Mouse (Mus musculus): ENCODE measurements around the gene Gm17657. TPM values are rescaled to one million over a fixed set of nuclear protein-coding genes. Genes with fewer than 3 reads are reported as not detected.

Gm17657 gene
- polyA plus RNA-seq, 1 experiment, result not detected

GRCm38 (mm10) chr17:29491591-29492268, 57.7 kb downstream of the Gm17657 start:
- H3K27me3 ChIP-seq (ENCODE audit: control insufficient read depth, insufficient read depth, low read length), result no peaks in the 10 kb centered on the region
- H3K4me3 ChIP-seq (ENCODE audit: low read depth, low read length), result peak overlapping the region; percentile 92
- H3K4me1 ChIP-seq (ENCODE audit: control insufficient read depth, insufficient read depth, insufficient read length, low read length), result peaks cover 16% of the 10 kb centered on the region; the same call in 1 of the 2 replicates
- under 1% methylated on average over 48 of the region's 48 CpGs for WGBS
- peak overlapping the region; percentile 93 for H3K27ac ChIP-seq (ENCODE audit: insufficient read depth, low read depth, low read length)
- TF ChIP-seq POLR2A (IDR thresholded peaks at IDR 0.05; ENCODE audit: low read depth, low read length) (no peak), CTCF (IDR thresholded peaks at IDR 0.05; ENCODE audit: extremely low read depth, insufficient read length, insufficient replicate concordance, low read depth, low read length) (no peak)
- peaks cover 32% of the 10 kb centered on the region for H3K36me3 ChIP-seq (ENCODE audit: control insufficient read depth, insufficient read depth, low read length)

GRCm38 (mm10) chr17:29490713-29491581, 58.5 kb downstream of the Gm17657 start, which contains the start of gene Pim1:
Gene Pim1, plus strand, starts transcription at chr17:29490753.
- peak within 1 kb of the TSS; percentile 92 for H3K4me3 ChIP-seq (ENCODE audit: low read depth, low read length)
- under 1% methylated on average over 94 of the region's 99 CpGs for WGBS

GRCm38 (mm10) chr17:29489971-29490712, 59.3 kb downstream of the Gm17657 start:
- WGBS, result under 1% methylated on average over 60 of the region's 68 CpGs
- H3K27me3 ChIP-seq (ENCODE audit: control insufficient read depth, insufficient read depth, low read length), result no peaks in the 10 kb centered on the region
- H3K27ac ChIP-seq (ENCODE audit: insufficient read depth, low read depth, low read length), result peak overlapping the region; percentile 94
- peak; percentile 90 for TF ChIP-seq POLR2A (IDR thresholded peaks at IDR 0.05; ENCODE audit: low read depth, low read length)
- no peak for TF ChIP-seq CTCF (IDR thresholded peaks at IDR 0.05; ENCODE audit: extremely low read depth, insufficient read length, insufficient replicate concordance, low read depth, low read length)
- H3K4me3 ChIP-seq (ENCODE audit: low read depth, low read length), result peak overlapping the region; percentile 81
- H3K36me3 ChIP-seq (ENCODE audit: control insufficient read depth, insufficient read depth, low read length), result peaks cover 29% of the 10 kb centered on the region
- H3K4me1 ChIP-seq (ENCODE audit: control insufficient read depth, insufficient read depth, insufficient read length, low read length), result peaks cover 19% of the 10 kb centered on the region; the same call in 1 of the 2 replicates

More at GRCm38 (mm10) chr17:29490713-29491581, 58.5 kb downstream of the Gm17657 start, which contains the start of gene Pim1:
- H3K4me1 ChIP-seq (ENCODE audit: control insufficient read depth, insufficient read depth, insufficient read length, low read length), result peaks cover 17% of the 10 kb centered on the region; the same call in 1 of the 2 replicates
- peak within 1 kb of the TSS; percentile 94 for H3K27ac ChIP-seq (ENCODE audit: insufficient read depth, low read depth, low read length)
- peaks cover 29% of the 10 kb centered on the region for H3K36me3 ChIP-seq (ENCODE audit: control insufficient read depth, insufficient read depth, low read length)
- no peaks in the 10 kb centered on the region for H3K27me3 ChIP-seq (ENCODE audit: control insufficient read depth, insufficient read depth, low read length)
- TF ChIP-seq CTCF (IDR thresholded peaks at IDR 0.05; ENCODE audit: extremely low read depth, insufficient read length, insufficient replicate concordance, low read depth, low read length) (no peak), POLR2A (IDR thresholded peaks at IDR 0.05; ENCODE audit: low read depth, low read length) (peak; percentile 99)

- 7% methylated on average over 30 of the region's 30 CpGs for WGBS
- H3K4me3 ChIP-seq (ENCODE audit: low read depth, low read length), result peak overlapping the region; percentile 81
- no peaks in the 10 kb centered on the region for H3K27me3 ChIP-seq (ENCODE audit: control insufficient read depth, insufficient read depth, low read length)
- no peak for TF ChIP-seq POLR2A (IDR thresholded peaks at IDR 0.05; ENCODE audit: low read depth, low read length)
- no peak for TF ChIP-seq CTCF (IDR thresholded peaks at IDR 0.05; ENCODE audit: extremely low read depth, insufficient read length, insufficient replicate concordance, low read depth, low read length)
- H3K4me1 ChIP-seq (ENCODE audit: control insufficient read depth, insufficient read depth, insufficient read length, low read length), result peaks cover 17% of the 10 kb centered on the region; the same call in 1 of the 2 replicates
- H3K36me3 ChIP-seq (ENCODE audit: control insufficient read depth, insufficient read depth, low read length), result peaks cover 21% of the 10 kb centered on the region
- H3K27ac ChIP-seq (ENCODE audit: insufficient read depth, low read depth, low read length), result peak overlapping the region; percentile 94
Observed at GRCm38 (mm10) chr17:29488978-29489970, 60.2 kb downstream of the Gm17657 start.

- peaks cover 21% of the 10 kb centered on the region; the same call in 1 of the 2 replicates for H3K4me1 ChIP-seq (ENCODE audit: control insufficient read depth, insufficient read depth, insufficient read length, low read length)
- peak overlapping the region; percentile 94 for H3K27ac ChIP-seq (ENCODE audit: insufficient read depth, low read depth, low read length)
- no peak overlapping the region for H3K4me3 ChIP-seq (ENCODE audit: low read depth, low read length)
- TF ChIP-seq POLR2A (IDR thresholded peaks at IDR 0.05; ENCODE audit: low read depth, low read length) (no peak), CTCF (IDR thresholded peaks at IDR 0.05; ENCODE audit: extremely low read depth, insufficient read length, insufficient replicate concordance, low read depth, low read length) (no peak)
- no peaks in the 10 kb centered on the region for H3K27me3 ChIP-seq (ENCODE audit: control insufficient read depth, insufficient read depth, low read length)
- WGBS, result 84% methylated on average over 8 of the region's 8 CpGs
- peaks cover 13% of the 10 kb centered on the region for H3K36me3 ChIP-seq (ENCODE audit: control insufficient read depth, insufficient read depth, low read length)
Observed at GRCm38 (mm10) chr17:29488257-29488977, 61.0 kb downstream of the Gm17657 start.
